Mouse (Mus musculus) spleen, adult 2 months (tissue): ENCODE results near the gene Ccdc47. TPM values are rescaled to one million over a fixed set of nuclear protein-coding genes. Genes with fewer than 3 reads are reported as not detected.

Experiments used
- DNase-seq, 2 experiments: peaks; one replicate each; pipeline versions ENCODE4 v3.0.0 to v3.0.0-alpha.2; 2012 to 2021; ENCODE audit warnings: low spot score in 2 of 2, low read depth in 1 of 2
- H3K27ac ChIP-seq: fragments of 200-500 bp; 2 replicates; pipeline ENCODE4 v1.5.1; 2012; ENCODE audit warnings: low read length, inconsistent platforms; ENCODE audit not compliant: insufficient read depth
- H3K27me3 ChIP-seq: fragments of 200-500 bp; 2 replicates; pipeline ENCODE4 v1.6.1; 2012; ENCODE audit warnings: mild to moderate bottlenecking, moderate library complexity, low read length, inconsistent platforms; ENCODE audit not compliant: control insufficient read depth, insufficient read depth
- H3K36me3 ChIP-seq: fragments of 200-500 bp; 2 replicates; pipeline ENCODE4 v1.6.1; 2012; ENCODE audit warnings: mild to moderate bottlenecking, low read length, inconsistent platforms; ENCODE audit not compliant: control insufficient read depth, insufficient read depth
- H3K4me1 ChIP-seq: fragments of 200-500 bp; 2 replicates; pipeline ENCODE4 v1.6.1; 2011; ENCODE audit warnings: inconsistent platforms; ENCODE audit not compliant: control insufficient read depth, insufficient read depth, insufficient read length
- H3K4me3 ChIP-seq: fragments of 200-500 bp; 2 replicates; pipeline ENCODE4 v1.5.1; 2011; ENCODE audit warnings: mild to moderate bottlenecking, inconsistent platforms; ENCODE audit not compliant: insufficient read depth, insufficient read length; ENCODE audit errors: extremely low read depth
- CTCF ChIP-seq: fragments of 200-500 bp; IDR thresholded peaks from 2 replicates; pipeline ENCODE4 v1.5.1; 2011; ENCODE audit warnings: mild to moderate bottlenecking, inconsistent platforms; ENCODE audit not compliant: insufficient read depth, insufficient read length, insufficient replicate concordance; ENCODE audit errors: extremely low read depth
- POLR2A ChIP-seq: fragments of 200-500 bp; IDR thresholded peaks from 2 replicates; pipeline ENCODE4 v1.6.1; 2011; ENCODE audit warnings: low read depth, low read length, inconsistent platforms
- WGBS: fragments of 180-500 bp; shearing (Covaris S2); methylation state at CpG from one replicate; pipeline ENCODE4 v1.1.7; 2018; 5-methylcytosine and 5-hydroxymethylcytosine counted together
- polyA plus RNA-seq: library from polyadenylated mRNA; depleted of rRNA; stranded (reverse); fragments of >200 nt; gene quantifications from 2 replicates; pipeline ENCODE4 v1.2.3, GENCODE M21; 2012

The Ccdc47 gene
- polyA plus RNA-seq, 1 experiment = 7.3 TPM

GRCm38 (mm10) chr11:106176372-106176771 lies 39.8 kb downstream of the Ccdc47 start:
- H3K4me1 ChIP-seq = peaks cover 6% of the 10 kb centered on the region; the same call in 1 of the 2 replicates
- no peak overlapping the region for H3K4me3 ChIP-seq
- DNase-seq = no peak
- no peaks in the 10 kb centered on the region for H3K27me3 ChIP-seq
- H3K36me3 ChIP-seq = peaks cover 2% of the 10 kb centered on the region
- TF ChIP-seq POLR2A (no peak), CTCF (no peak)
- no peak overlapping the region for H3K27ac ChIP-seq
- 86% methylated on average over 5 of the region's 5 CpGs for WGBS

GRCm38 (mm10) chr11:106175081-106175480 lies 41.1 kb downstream of the Ccdc47 start:
- H3K27ac ChIP-seq = no peak overlapping the region
- no peak for TF ChIP-seq CTCF
- no peak for TF ChIP-seq POLR2A
- no peaks in the 10 kb centered on the region for H3K27me3 ChIP-seq
- H3K4me3 ChIP-seq = no peak overlapping the region
- 82% methylated on average over 3 of the region's 3 CpGs for WGBS
- peaks cover 2% of the 10 kb centered on the region for H3K36me3 ChIP-seq
- peaks cover 2% of the 10 kb centered on the region; the same call in 1 of the 2 replicates for H3K4me1 ChIP-seq
- DNase-seq = no peak

GRCm38 (mm10) chr11:106174372-106174771 lies 41.8 kb downstream of the Ccdc47 start:
- TF ChIP-seq POLR2A = no peak
- TF ChIP-seq CTCF = no peak
- WGBS = 89% methylated on average over 5 of the region's 5 CpGs
- H3K4me1 ChIP-seq = no peaks in the 10 kb centered on the region
- no peaks in the 10 kb centered on the region for H3K27me3 ChIP-seq
- no peak overlapping the region for H3K27ac ChIP-seq
- H3K4me3 ChIP-seq = no peak overlapping the region
- DNase-seq = no peak
- H3K36me3 ChIP-seq = peaks cover 2% of the 10 kb centered on the region

GRCm38 (mm10) chr11:106173228-106173627 lies 42.9 kb downstream of the Ccdc47 start:
- H3K36me3 ChIP-seq = peaks cover 2% of the 10 kb centered on the region
- no peak for DNase-seq

DNA sequence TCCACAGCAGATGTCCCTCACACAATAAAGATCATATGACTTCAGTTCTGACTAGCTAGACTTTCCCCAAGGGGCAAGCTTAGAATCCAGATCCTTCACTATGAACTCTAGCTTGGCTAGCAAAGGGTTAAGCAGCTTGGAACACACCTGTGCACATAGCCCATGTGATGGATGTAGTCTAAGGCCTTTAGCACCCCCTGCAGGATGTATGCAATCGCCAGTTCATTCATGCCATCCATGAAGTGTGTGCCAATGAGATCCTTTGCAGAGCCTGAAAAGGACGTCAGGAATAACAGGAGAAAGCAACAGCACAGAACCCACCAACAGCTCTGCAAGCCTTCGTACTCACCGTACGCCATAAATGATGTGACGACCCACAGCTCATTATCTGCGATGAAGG lies 45.3 kb downstream of the Ccdc47 start:
- peak; percentile 57 to 58 for DNase-seq
- Histone ChIP-seq H3K4me3 (no peak overlapping the region), H3K27ac (no peak overlapping the region), H3K27me3 (no peaks in the 10 kb centered on the region), H3K4me1 (peaks cover 6% of the 10 kb centered on the region; the same call in 1 of the 2 replicates), H3K36me3 (peaks cover 1% of the 10 kb centered on the region; the same call in 1 of the 2 replicates)
- TF ChIP-seq CTCF (peak; percentile 48; the same call in 1 of the 2 replicates), POLR2A (no peak)
- WGBS = 85% methylated on average over 7 of the region's 7 CpGs

More at GRCm38 (mm10) chr11:106173228-106173627, 42.9 kb downstream of the Ccdc47 start:
- Histone ChIP-seq H3K4me3 (no peak overlapping the region), H3K4me1 (peaks cover 2% of the 10 kb centered on the region; the same call in 1 of the 2 replicates), H3K27ac (no peak overlapping the region), H3K27me3 (no peaks in the 10 kb centered on the region)
- WGBS = 67% methylated on average over 2 of the region's 2 CpGs
- TF ChIP-seq POLR2A = no peak
- TF ChIP-seq CTCF = no peak

DNA sequence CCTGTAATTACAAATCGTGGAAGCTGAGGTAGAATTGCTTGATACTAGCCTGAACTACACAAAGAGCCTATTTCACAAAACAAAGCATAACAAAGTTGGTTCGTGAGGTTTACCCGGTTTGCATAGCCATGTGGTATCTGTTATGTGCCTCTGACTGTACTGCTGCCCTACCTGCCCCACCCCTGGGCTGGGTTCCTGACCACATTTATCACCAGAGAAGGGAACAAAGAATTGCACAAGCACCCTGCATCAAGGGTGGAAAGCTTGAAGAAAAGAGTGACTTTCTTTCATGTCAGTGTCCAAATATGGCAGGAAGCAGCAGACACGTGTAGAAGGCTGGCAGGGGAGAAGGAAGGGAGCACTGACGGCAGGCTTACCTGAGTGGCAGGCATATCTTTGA lies 48.7 kb downstream of the Ccdc47 start:
- Histone ChIP-seq H3K36me3 (peaks cover 11% of the 10 kb centered on the region), H3K4me1 (peaks cover 19% of the 10 kb centered on the region; the same call in 1 of the 2 replicates), H3K27ac (peak overlapping the region; percentile 85), H3K27me3 (no peaks in the 10 kb centered on the region), H3K4me3 (no peak overlapping the region)
- peak; percentile 53 to 71 for DNase-seq
- TF ChIP-seq CTCF (no peak), POLR2A (peak; percentile 4; the same call in 1 of the 2 replicates)
- WGBS = 37% methylated on average over 5 of the region's 5 CpGs

DNA sequence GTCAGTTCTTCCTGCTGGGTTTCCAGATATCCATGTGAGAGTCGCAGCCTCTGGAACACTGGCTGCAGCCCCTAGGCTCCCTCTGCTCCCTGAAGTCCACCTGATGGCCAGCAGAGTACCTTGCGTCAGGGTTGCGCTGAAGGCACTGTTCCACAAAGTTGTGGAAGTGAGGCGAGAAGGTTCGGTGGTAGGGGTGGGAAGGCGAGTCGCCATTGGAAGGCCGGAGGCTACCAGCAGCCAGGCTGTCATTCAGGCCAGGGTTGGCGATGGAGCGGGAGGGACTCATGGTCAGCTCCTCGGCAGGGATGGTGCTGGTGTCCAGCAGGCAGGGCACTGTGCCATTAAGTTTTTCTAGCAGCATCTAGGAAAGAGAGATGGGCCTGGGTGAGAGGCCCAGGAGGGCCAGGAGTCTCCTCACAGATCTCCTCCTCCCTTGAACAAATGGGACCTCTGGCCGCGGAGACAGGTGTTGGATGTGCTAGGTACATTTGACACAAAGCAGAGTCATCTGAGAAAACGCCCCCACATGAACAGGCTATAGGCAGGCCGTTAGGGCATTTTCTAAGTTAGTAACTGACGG lies 51.5 kb downstream of the Ccdc47 start:
- DNase-seq = no peak
- TF ChIP-seq POLR2A (no peak), CTCF (no peak)
- Histone ChIP-seq H3K27ac (peak overlapping the region; percentile 83), H3K36me3 (peaks cover 11% of the 10 kb centered on the region), H3K4me3 (no peak overlapping the region), H3K27me3 (no peaks in the 10 kb centered on the region), H3K4me1 (peaks cover 29% of the 10 kb centered on the region; the same call in 1 of the 2 replicates)
- WGBS = 95% methylated on average over 16 of the region's 16 CpGs
